Mouse (Mus musculus) left cerebral cortex, postnatal 10 days (tissue): Measurements from ENCODE around the gene Mvd. TPM values are rescaled to one million over a fixed set of nuclear protein-coding genes. Genes with fewer than 3 reads are reported as not detected.

ENCODE experiments used
- DNase-seq, 2 experiments: peaks; one replicate each; pipeline ENCODE4 v3.0.0; 2021 to 2022; ENCODE audit warnings: low spot score in 2 of 2, mixed read lengths in 1 of 2; ENCODE audit errors: extremely low spot score in 1 of 2
- intact Hi-C: fragments of 180-260 bp; cut with DNase I; formaldehyde crosslinking; loops from one replicate; pipeline ENCODE4 v1.15.1; 2025
- total RNA-seq, 2 experiments: library from RNA; stranded (reverse); gene quantifications; 2 replicates each; pipeline ENCODE4 v1.2.3; 2021

Gene Mvd
- total RNA-seq = 10 to 100 TPM; 44.8 to 50.1 TPM

- peak; percentile 99 to 100 for DNase-seq
- intact Hi-C loops = no loop called here
These were observed at the start of gene Mvd for GRCm38 (mm10) chr8:122443262-122444006. TSS of gene Mvd (minus strand) at chr8:122443422.

DNA sequence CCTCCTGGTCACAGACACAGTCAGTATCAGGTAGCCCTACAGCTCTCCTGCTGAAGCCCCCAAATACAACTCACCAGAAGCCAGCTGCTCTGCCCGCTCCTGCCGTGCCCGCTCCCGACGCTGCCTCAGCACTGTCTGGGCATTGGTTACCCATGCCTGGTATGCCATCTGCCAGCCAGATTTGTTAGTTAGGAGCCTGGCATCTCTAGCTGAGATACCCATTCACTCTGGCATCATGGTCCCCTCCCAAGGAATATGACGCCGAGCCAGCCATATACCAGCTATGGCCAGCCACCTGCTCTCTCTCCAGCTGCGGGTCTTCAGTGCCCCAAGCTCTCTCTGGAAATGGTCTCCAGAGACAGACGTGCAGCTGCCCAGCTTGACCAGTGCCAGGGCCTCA lies 45.2 kb upstream of the Mvd start:
- no peak for DNase-seq

DNA sequence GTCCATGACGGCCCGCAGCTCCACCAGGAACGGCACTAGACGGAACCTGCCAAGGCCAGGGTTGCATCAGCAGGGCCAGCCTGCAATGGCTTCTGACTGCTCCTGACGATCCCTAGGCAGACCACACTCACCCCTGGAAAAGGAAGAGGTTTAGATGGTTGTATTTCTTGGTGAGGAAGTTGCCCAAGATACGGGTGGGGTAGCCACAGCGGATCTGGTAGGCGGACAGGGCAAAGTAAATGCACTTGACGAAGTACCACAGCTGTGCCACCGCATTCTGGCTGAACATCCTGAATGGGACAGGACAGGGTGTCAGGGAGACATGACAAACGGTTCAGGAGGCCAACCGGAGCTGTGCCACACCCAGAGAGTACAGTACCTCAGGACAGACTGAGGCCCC lies 41.6 kb upstream of the Mvd start:
- intact Hi-C loops = no loop called here
- DNase-seq = no peak

More for the DNA sequence above, 45.2 kb upstream of the Mvd start:
- intact Hi-C loops = no loop called here

DNA sequence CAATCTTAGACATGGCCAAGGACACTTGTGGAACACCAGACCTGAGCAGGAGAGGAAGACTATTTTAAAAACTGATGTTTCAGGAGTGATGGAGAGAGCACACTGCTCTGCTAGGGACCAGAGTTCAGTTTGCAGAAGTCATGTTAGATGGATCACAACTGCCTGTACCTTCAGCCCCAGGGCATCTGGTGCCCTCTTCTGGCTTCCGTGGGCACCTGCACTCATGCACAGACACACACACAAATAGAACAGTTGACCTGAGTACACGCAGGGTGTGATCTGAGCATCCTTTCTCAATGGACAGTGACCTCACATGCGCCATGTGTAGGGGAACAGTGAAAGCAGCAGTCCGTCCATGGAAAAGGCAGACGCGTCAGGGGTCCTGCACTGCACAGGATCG lies 40.7 kb upstream of the Mvd start:
- DNase-seq = no peak
- intact Hi-C loops = no loop called here

DNA sequence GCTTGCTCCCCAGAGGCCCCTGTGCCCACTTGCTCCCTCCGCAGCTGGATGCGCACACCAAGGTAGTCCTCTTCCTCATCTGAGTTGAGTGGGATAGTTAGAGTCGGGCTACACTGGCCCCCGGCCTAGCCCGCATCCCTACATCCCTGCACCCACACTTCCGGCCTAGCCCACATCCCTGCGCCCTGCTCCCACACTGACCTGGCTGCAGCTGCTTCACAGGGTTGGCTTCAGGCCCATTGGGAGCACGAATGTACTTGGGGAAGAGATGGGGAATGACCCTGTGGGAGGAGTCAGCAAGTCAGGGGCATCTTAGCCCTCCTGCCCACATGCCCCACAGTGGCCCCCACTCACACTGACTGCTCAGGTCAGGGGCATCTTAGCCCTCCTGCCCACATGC lies 39.2 kb upstream of the Mvd start:
- intact Hi-C loops = no loop called here
- no peak for DNase-seq

DNA sequence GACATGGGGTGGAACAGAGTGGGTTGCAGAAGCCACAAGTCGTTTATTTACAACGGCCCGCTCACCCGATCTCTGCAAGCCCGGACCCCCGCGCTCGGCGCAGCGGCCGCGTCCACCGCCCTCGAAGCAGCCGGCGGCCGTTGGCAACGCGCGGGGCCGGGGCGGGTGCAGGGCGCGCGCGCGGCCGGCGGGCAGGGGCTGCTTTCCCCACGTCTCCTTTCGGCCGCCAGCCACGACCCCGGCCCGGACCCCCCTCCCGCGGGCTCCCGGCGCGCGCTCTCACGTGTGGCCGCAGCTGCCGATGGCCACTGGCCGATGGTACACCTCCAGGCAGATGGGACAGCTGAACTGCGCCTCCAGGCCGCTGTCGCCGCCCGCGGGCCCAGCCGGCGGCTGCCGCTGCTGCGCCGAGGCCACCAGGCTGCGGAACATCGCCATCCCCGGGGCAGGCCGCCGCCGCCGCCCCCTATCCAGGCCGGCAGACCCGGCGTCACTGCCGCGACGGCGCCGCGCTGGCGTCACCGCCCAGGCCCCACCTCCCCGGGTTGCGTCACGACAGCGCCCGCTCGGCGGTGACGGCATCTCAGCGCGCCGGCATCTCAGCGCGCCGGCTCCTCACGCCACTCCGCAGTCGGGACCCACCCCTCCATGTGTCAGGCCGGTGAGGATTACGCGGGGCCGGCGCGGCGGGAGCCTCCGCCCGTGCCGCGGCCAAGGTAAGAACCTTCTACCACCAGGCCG lies 32.5 kb upstream of the Mvd start, which contains the start of the genes Rnf166 and Ctu2:
Gene Rnf166 (minus strand): TSS at position 485 of the 741 bp plus-strand sequence.
Gene Ctu2 (plus strand): TSS at position 564 of the 741 bp plus-strand sequence.
- intact Hi-C loops = no loop called here
- peak; percentile 91 to 95 for DNase-seq

GRCm38 (mm10) chr8:122474951-122475560 lies 31.8 kb upstream of the Mvd start:
- peak in 1 of 2 experiments; percentile 69 for DNase-seq
- intact Hi-C loops = no loop called here

GRCm38 (mm10) chr8:122473911-122474421 lies 30.7 kb upstream of the Mvd start:
- no peak for DNase-seq
- intact Hi-C loops = no loop called here

- DNase-seq = no peak
- intact Hi-C loops = no loop called here
These were observed 27.5 kb upstream of the Mvd start for GRCm38 (mm10) chr8:122470691-122471090.

- DNase-seq = no peak
- intact Hi-C loops = no loop called here
These were observed 26.7 kb upstream of the Mvd start for GRCm38 (mm10) chr8:122469965-122470364.

DNA sequence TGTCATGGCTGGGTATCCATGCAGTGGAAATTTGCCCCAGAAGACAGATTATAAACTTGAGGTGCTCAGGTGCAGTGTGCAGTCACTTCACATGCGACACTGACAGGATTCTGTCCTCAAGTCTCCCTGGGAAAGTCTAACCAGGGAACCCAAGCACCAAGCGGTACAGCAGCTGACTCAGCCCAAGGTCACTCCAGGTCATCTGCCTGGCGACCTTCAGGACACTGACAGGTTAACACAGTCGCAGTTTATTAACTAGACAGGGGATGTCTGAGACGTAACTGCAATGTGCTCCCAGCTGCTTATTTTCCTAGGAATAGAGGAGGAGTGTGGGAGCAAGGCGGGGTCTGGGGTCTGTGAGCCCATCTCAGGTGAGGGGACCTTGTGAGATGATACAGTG lies 26.2 kb upstream of the Mvd start:
- DNase-seq = no peak
- intact Hi-C loops = no loop called here

DNA sequence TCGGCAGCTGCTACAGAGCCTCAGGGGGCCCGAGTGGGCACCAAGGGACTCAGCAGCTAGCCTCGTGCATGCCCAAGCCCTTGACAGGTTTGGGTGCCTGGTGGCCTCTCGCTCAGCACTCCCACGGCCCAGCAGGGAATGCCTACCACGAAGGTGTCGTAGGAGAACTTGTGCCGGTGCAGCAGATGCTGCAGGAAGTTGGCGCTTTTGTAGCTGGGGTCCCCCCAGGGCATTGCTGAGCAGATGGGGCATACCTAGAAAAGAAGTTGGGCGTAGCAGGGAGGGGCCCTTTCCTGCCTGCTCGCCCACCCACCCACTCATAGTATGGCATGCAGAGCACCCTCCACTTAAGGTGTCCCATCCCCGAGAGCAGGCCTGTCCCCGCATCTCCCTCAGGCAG lies 24.6 kb upstream of the Mvd start:
- no peak for DNase-seq
- intact Hi-C loops = no loop called here

GRCm38 (mm10) chr8:122464985-122465384 lies 21.8 kb upstream of the Mvd start:
- intact Hi-C loops = no loop called here
- no peak for DNase-seq

DNA sequence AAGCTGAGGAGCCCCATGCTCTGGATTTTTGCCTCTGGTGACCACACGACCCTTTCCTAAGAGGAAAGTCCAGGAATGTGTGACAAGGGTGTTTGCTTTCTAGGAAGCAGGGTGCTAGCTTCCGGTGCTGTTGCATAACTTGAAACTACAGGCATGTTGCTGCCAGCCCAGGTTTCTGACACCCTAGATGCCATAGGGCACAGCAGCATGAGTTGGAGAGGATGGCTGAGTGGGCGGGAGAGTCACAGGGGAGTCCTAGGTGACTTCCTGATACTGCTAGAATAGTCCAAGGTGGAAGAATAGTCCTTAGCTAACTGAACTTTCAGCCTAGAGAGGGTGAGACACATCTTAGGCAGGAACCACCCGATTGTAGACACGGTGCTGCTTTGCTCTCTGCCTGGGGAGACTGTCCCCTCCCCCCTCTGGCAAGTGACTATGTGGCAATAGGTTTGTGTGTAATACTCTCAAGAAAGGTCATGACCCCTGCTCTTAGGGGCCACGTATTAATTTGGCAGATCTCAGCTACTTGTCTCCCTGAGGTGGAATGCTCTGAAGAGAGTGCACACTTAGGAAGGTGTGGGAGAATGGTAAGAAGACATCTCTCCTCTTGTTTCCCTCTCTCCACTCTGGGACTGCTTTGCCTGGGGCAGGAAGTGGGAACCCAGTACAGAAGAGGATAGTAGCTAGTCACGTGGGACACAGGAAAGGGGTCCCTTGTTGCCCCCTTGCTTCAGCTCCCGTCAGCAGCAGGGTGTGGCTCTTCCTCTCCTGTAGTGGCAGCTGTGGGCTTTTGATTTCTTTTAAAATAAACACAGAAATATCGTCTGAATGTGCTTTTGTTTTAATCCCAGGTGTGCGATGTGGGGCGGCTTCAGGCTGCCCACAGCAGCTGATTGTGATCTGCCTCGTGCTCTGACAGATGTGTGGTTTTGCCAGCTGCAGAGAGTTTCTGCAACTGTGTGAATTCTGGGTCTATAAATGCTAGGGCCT lies 20.7 kb upstream of the Mvd start:
- no peak for DNase-seq
- intact Hi-C loops = no loop called here

DNA sequence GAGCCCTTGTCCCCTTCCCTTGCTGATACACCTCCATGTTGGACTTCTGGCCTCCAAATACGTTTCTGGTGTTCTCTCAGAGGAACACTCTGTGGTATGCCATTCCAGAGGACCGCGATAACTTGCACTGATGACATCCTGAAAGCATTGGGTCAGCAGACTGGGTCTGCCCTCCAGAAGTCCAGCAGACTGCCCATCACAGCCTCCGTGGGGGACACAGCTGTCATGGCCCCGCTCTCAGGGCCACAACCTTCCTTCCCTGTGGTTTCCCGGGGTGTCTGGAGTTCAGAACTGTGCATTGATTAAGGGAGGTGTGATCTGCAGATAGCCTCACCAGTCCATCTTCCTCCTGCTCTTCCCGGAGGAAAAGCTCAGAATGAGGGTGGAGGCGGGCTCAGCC lies 19.3 kb upstream of the Mvd start:
- no peak for DNase-seq
- intact Hi-C loops = no loop called here

DNA sequence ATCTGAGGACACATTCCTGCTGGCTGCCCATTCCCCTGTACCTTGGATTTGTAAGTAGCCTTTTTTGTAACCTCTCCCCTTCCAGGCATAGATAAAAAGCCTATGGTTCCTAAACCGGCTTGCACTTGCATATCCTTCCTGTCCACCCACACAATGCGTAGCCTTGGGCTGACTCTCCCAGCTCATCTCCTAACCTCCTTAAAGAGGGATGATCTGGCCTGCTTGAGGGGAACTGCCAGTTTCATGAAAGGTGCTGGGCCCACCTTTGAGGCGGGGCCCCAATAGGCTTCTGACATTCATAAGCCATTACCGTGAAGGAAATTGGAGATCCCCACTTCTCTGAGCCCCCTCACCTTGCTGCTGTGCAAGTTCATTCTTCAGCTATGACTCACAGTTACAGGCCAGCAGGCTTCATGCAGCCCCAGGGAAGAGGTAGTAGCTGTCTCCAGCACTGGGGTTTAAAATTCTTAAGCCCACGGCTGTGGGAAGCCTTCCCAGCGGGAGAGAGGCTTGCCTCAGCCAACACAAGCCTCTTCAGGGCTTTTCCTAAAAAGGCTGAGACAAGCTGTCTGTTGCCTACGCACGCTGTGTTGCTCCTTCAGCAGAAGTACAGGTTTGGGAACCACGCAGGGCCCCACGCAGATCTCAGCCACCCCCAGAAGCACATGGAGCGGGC lies 18.4 kb upstream of the Mvd start:
- intact Hi-C loops = no loop called here
- DNase-seq = no peak

- peak in 1 of 2 experiments; percentile 47 for DNase-seq
- intact Hi-C loops = no loop called here
These were observed 17.6 kb upstream of the Mvd start, which contains the start of gene Snai3 for GRCm38 (mm10) chr8:122460524-122461472. TSS of gene Snai3 (minus strand) at chr8:122460733.
